ENCODE assay signal across 29 mouse cellular contexts in genomic region chr17:70916089-70916750, GRCm38 (mm10).
DNase-seq lines count a peak whose midpoint lies in the region; ATAC-seq and TF ChIP-seq lines count a peak whose summit lies in the region.
"Had no signal": no experiment of that assay in that cellular context is flagged by ENCODE, and none has a peak within 500 bp of the region (broad histone marks: within the 10 kb centered on the region; RNA-seq: fewer than 3 reads in every experiment).

No protein-coding gene starts in this region.

- WGBS in thymus, adult 2 months: 24% methylated on average over 12 of the region's 12 CpGs
- WGBS in embryonic facial prominence, embryonic 10.5 days: 50% methylated on average over 12 of the region's 12 CpGs
- 44% methylated on average over 12 of the region's 12 CpGs for WGBS in forebrain, postnatal 0 days

- H3K27ac ChIP-seq in thymus, adult 2 months (ENCODE audit: control insufficient read depth, insufficient read depth, low read length): 0 out of 2 replicates have a peak overlapping the region, but pooled peaks have one; percentile 7
- H3K27ac ChIP-seq in ES-E14 (ENCODE audit: insufficient read depth, low read depth, low read length, poor library complexity, severe bottlenecking): peak overlapping the region; percentile 93
- H3K27ac ChIP-seq in embryonic facial prominence, embryonic 10.5 days (replicated peaks): no peak overlapping the region
- H3K27ac ChIP-seq in forebrain, postnatal 0 days (ENCODE audit: low read depth, low read length): no peak overlapping the region
- H3K27ac ChIP-seq: forebrain, embryonic 13.5 days; hindbrain, embryonic 12.5 days; hindbrain, postnatal 0 days; intestine, embryonic 15.5 days; left cerebral cortex, adult 2 months; limb, embryonic 12.5 days; liver, embryonic 15.5 days; midbrain, embryonic 12.5 days; neural tube, embryonic 13.5 days; stomach, postnatal 0 days had no signal

- peak overlapping the region; percentile 42 for H3K9ac ChIP-seq in ES-E14 (ENCODE audit: insufficient read depth, low read depth, low read length, poor library complexity, severe bottlenecking)
- no peak overlapping the region for H3K9ac ChIP-seq in forebrain, postnatal 0 days
- H3K9ac ChIP-seq: forebrain, embryonic 13.5 days; hindbrain, embryonic 12.5 days; intestine, embryonic 15.5 days; limb, embryonic 12.5 days; liver, embryonic 15.5 days; lung, embryonic 14.5 days; midbrain, embryonic 12.5 days; neural tube, embryonic 13.5 days had no signal

- peaks cover 12% of the 10 kb centered on the region for H3K4me1 ChIP-seq in thymus, adult 2 months (replicated peaks; ENCODE audit: control insufficient read depth, insufficient read depth, low read length)
- peaks cover 16 to 19% of the 10 kb centered on the region in 2 experiments for H3K4me1 ChIP-seq in ES-E14 (ENCODE audit: control insufficient read depth in 2 of 2, insufficient read depth in 2 of 2, low read length in 2 of 2, poor library complexity in 1 of 2)
- peaks cover 19% of the 10 kb centered on the region for H3K4me1 ChIP-seq in embryonic facial prominence, embryonic 10.5 days
- H3K4me1 ChIP-seq in forebrain, postnatal 0 days (ENCODE audit: insufficient read depth): no peaks in the 10 kb centered on the region
- H3K4me1 ChIP-seq: intestine, embryonic 15.5 days; liver, embryonic 15.5 days had no signal

- H3K4me2 ChIP-seq in forebrain, postnatal 0 days (ENCODE audit: low read depth): no peak overlapping the region
- H3K4me2 ChIP-seq: forebrain, embryonic 13.5 days; hindbrain, embryonic 12.5 days; intestine, embryonic 15.5 days; limb, embryonic 12.5 days; liver, embryonic 15.5 days; lung, embryonic 14.5 days; midbrain, embryonic 12.5 days had no signal

- DNase-seq in thymus, adult 2 months: no peak
- no peak for DNase-seq in thymus, postnatal 4 days
- DNase-seq in ES-E14 (ENCODE audit: low read depth, low spot score): no peak
- no peak for DNase-seq in embryonic facial prominence, embryonic 10.5 days (ENCODE audit: low spot score)
- DNase-seq in forebrain, postnatal 0 days: no peak
- DNase-seq: adrenal gland, postnatal 25 days; cerebellum, adult 18-20 months; cerebellum, postnatal 14 days; gastrocnemius, postnatal 25 days; kidney, adult 8-10 months; kidney, postnatal 10 days; lung, embryonic 14.5 days; lung, postnatal 14 days; right cerebral cortex, postnatal 4 days; thymus, adult 18-20 months had no signal

- peak; percentile 74 for ATAC-seq in granulocyte monocyte progenitor cell, adult 5-6 weeks (replicated peaks; ENCODE audit: poor library complexity, severe bottlenecking)
- ATAC-seq in neutrophil, adult 5-6 weeks (ENCODE audit: extremely low read depth, insufficient number of reproducible peaks, low FRiP score, poor library complexity, severe bottlenecking): 0 out of 2 replicates have a peak, but pooled peaks have one; percentile 23
- no peak for ATAC-seq in forebrain, postnatal 0 days
- ATAC-seq: CD4-positive, CD25-positive, alpha-beta regulatory T cell, adult 4 months; forebrain, embryonic 13.5 days; hindbrain, postnatal 0 days; intestine, embryonic 15.5 days had no signal

- in situ Hi-C loops in ES-E14 (cut with MboI; ENCODE audit: low sequenced_read_pairs in 2 of 2, unreplicated experiment in 2 of 2): no loop called here

- no peak for TF ChIP-seq CTCF in thymus, adult 2 months (IDR thresholded peaks at IDR 0.05; ENCODE audit: borderline replicate concordance, control insufficient read depth, extremely low read depth, insufficient read depth, low read length, poor library complexity)
- TF ChIP-seq CTCF in forebrain, postnatal 0 days (IDR thresholded peaks at IDR 0.05; ENCODE audit: low read depth): no peak

- H3K4me3 ChIP-seq in thymus, adult 2 months (ENCODE audit: control insufficient read depth, insufficient read depth, low read length): no peak overlapping the region
- no peak overlapping the region for H3K4me3 ChIP-seq in ES-E14 (ENCODE audit: insufficient read depth in 1 of 2, low read depth in 1 of 2, low read length in 2 of 2, poor library complexity in 1 of 2, severe bottlenecking in 1 of 2)
- no peak overlapping the region for H3K4me3 ChIP-seq in embryonic facial prominence, embryonic 10.5 days
- no peak overlapping the region for H3K4me3 ChIP-seq in forebrain, postnatal 0 days (ENCODE audit: low read depth, low read length)
- H3K4me3 ChIP-seq: forebrain, embryonic 13.5 days; hindbrain, embryonic 12.5 days; intestine, embryonic 15.5 days; left cerebral cortex, adult 2 months; limb, embryonic 12.5 days; liver, embryonic 15.5 days; midbrain, embryonic 12.5 days; neural tube, embryonic 13.5 days had no signal

- 0 out of 2 replicates have a peak, but pooled peaks cover 4% of the 10 kb centered on the region for H3K36me3 ChIP-seq in thymus, adult 2 months (ENCODE audit: control insufficient read depth, insufficient read depth, low read length)
- peaks cover 10% of the 10 kb centered on the region for H3K36me3 ChIP-seq in ES-E14 (ENCODE audit: control insufficient read depth, insufficient read depth, low read length, poor library complexity, severe bottlenecking)
- no peaks in the 10 kb centered on the region for H3K36me3 ChIP-seq in embryonic facial prominence, embryonic 10.5 days (replicated peaks)
- H3K36me3 ChIP-seq in forebrain, postnatal 0 days (ENCODE audit: insufficient read depth): no peaks in the 10 kb centered on the region
- H3K36me3 ChIP-seq: hindbrain, embryonic 12.5 days; intestine, embryonic 15.5 days; limb, embryonic 12.5 days; liver, embryonic 15.5 days; midbrain, embryonic 12.5 days; neural tube, embryonic 13.5 days had no signal

- no peaks in the 10 kb centered on the region for H3K27me3 ChIP-seq in thymus, adult 2 months (ENCODE audit: control insufficient read depth, insufficient read depth, low read length)
- H3K27me3 ChIP-seq in embryonic facial prominence, embryonic 10.5 days (replicated peaks; ENCODE audit: low read depth, poor library complexity, severe bottlenecking): no peaks in the 10 kb centered on the region
- H3K27me3 ChIP-seq in forebrain, postnatal 0 days (ENCODE audit: insufficient read depth, low read length): no peaks in the 10 kb centered on the region
- H3K27me3 ChIP-seq: forebrain, embryonic 13.5 days; hindbrain, embryonic 12.5 days; intestine, embryonic 15.5 days; liver, embryonic 15.5 days; midbrain, embryonic 12.5 days; neural tube, embryonic 13.5 days had no signal

- TF ChIP-seq POLR2A in thymus, adult 2 months (IDR thresholded peaks at IDR 0.05; ENCODE audit: control insufficient read depth, extremely low read depth, insufficient read depth, low read length, poor library complexity): no peak

- no peaks in the 10 kb centered on the region for H3K9me3 ChIP-seq in ES-E14 (ENCODE audit: control insufficient read depth, insufficient read depth, low read depth, low read length)
- no peaks in the 10 kb centered on the region for H3K9me3 ChIP-seq in embryonic facial prominence, embryonic 10.5 days
- no peaks in the 10 kb centered on the region for H3K9me3 ChIP-seq in forebrain, postnatal 0 days (ENCODE audit: low read length)
- H3K9me3 ChIP-seq: forebrain, embryonic 13.5 days; G1E; hindbrain, embryonic 12.5 days; intestine, embryonic 15.5 days; limb, embryonic 12.5 days; liver, embryonic 15.5 days; midbrain, embryonic 12.5 days; neural tube, embryonic 13.5 days had no signal

TF ChIP-seq in ES-E14, 5 proteins besides CTCF, POLR2A, EP300 and RAD21:
- TF ChIP-seq HCFC1 (IDR thresholded peaks at IDR 0.05; ENCODE audit: borderline replicate concordance, insufficient read depth, low read length) (no peak), ZC3H11A (IDR thresholded peaks at IDR 0.05; ENCODE audit: borderline replicate concordance, low read depth, low read length) (no peak), CHD2 (IDR thresholded peaks at IDR 0.05; ENCODE audit: low read depth, low read length) (no peak), MAFK (IDR thresholded peaks at IDR 0.05; ENCODE audit: insufficient read depth, low read depth, low read length) (no peak), ZNF384 (IDR thresholded peaks at IDR 0.05; ENCODE audit: low read depth, low read length) (no peak)

Comparison
In these comparisons a context has a peak if more than half of its experiments do, and no peak if none do; other contexts are left out.
1. H3K27ac ChIP-seq: peak in thymus, adult 2 months (single experiment) and ES-E14 (single experiment); none in embryonic facial prominence, embryonic 10.5 days (single experiment) and forebrain, postnatal 0 days (single experiment).